Mouse (Mus musculus): ENCODE measurements around the gene Rergl.

The Rergl gene

GRCm38 (mm10) chr6:139501876-139502275 lies at the start of gene Rergl:
Rergl (minus strand) TSS chr6:139501976.
- no peak for DNase-seq (ENCODE audit: low read depth, low spot score)

- no peak for DNase-seq (ENCODE audit: low read depth, low spot score)
These were observed 36.7 kb upstream of the Rergl start for GRCm38 (mm10) chr6:139538469-139538868.

- DNase-seq (ENCODE audit: low read depth, low spot score) = no peak
These were observed 23.6 kb upstream of the Rergl start for GRCm38 (mm10) chr6:139525406-139525805.

DNA sequence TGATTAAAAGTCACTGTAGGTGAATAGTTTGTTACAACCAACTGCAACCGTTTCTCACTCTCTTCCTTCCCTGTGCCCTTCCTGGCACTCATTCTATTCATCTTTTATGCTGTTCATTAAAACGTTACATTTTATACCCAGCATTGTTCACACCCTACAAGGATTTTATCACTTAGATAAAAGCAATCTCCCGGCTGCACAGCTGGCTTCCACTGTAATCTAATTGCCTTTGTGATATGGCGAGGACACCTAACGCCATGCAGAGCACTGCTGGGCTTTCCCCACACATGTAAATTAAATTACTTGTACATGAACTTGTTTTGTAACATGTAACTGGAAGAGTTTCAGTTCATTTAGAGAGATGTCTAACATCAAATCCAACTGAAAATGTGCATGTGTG lies 22.5 kb upstream of the Rergl start:
- no peak for DNase-seq (ENCODE audit: low read depth, low spot score)

- no peak for DNase-seq (ENCODE audit: low read depth, low spot score)
These were observed 13.2 kb upstream of the Rergl start for GRCm38 (mm10) chr6:139514938-139515510.

GRCm38 (mm10) chr6:139479730-139480129 lies 22.0 kb downstream of the Rergl start:
- DNase-seq (ENCODE audit: low read depth, low spot score) = no peak

DNA sequence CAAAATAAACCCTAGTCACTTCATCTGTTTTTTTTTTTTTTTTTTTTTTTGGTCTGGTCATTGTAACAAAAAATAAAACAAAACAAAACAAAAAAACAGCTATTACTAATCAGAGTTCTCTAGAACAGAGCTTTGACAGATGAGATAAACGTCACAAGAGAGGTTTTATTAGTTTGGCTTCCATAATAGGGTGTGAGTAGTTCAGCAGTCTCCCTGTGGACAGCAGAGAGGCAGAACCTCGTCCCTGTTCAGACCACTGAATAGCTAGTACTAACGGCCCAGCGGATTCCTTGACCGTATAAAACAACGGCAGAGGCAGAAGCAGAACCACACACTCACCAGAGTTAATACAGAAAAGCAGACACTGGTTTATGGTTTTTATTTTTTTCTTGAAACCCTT lies 36.8 kb downstream of the Rergl start:
- no peak for DNase-seq (ENCODE audit: low read depth, low spot score)

DNA sequence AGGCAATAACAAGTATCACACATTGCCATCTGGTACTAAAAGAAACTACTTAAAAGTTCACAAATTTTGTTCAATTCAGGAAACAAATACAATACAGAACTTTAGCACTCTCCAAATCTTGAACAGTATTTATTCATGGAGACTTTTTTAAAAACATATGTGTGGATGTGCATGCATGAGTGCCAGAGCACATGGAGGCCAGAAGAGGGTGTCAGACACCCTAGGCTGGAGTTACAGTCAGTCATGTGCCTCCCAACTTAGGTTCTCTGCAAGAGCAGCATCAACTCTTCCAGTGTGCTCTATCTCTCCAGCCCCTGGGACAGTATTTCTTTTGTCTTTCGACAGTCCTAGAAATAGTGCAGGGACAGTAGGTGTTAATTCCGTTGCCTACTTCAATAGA lies 37.5 kb downstream of the Rergl start:
- no peak for DNase-seq (ENCODE audit: low read depth, low spot score)

GRCm38 (mm10) chr6:139461094-139461493 lies 40.7 kb downstream of the Rergl start:
- DNase-seq (ENCODE audit: low read depth, low spot score) = peak; percentile 33

DNA sequence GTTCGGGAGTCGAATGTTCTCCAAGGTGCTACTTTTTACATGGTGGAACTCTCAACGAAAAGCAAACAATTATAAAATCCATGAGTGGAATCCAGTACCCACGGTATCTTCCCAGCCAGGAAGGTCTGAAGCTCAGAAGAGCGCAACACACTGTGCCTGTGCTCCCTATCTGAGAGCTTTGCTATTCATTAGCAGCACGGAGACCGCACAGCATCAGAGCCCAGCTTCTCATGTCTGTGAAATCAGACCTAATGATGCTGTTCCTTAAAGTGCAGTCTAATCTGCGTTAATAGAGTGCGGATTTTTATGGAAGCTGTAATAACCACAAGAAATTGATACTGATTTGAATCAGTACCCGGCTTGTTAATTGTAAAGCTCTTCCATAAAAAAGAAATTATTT lies 41.3 kb downstream of the Rergl start:
- DNase-seq (ENCODE audit: low read depth, low spot score) = no peak

GRCm38 (mm10) chr6:139443999-139444398 lies 57.8 kb downstream of the Rergl start:
- no peak for DNase-seq (ENCODE audit: low read depth, low spot score)

Data from mesoderm, embryonic 11.5 days (tissue).